ENCODE assay signal across 8 mouse cellular contexts in genomic region chr7:143502418-143503200, GRCm38 (mm10). TPM values are rescaled to one million over a fixed set of nuclear protein-coding genes. Genes with fewer than 3 reads are reported as not detected.
DNase-seq lines count a peak whose midpoint lies in the region; ATAC-seq and TF ChIP-seq lines count a peak whose summit lies in the region.

Gene Phlda2, minus strand, starts transcription at chr7:143503150.

- TF ChIP-seq CTCF in layer of hippocampus, adult 2 months (conservative IDR thresholded peaks at IDR 0.05) = no peak
- no peak for TF ChIP-seq CTCF in midbrain, postnatal 0 days (IDR thresholded peaks at IDR 0.05)

- H3K9me3 ChIP-seq in embryonic facial prominence, embryonic 10.5 days = no peaks in the 10 kb centered on the region
- no peaks in the 10 kb centered on the region for H3K9me3 ChIP-seq in hindbrain, embryonic 16.5 days (ENCODE audit: control insufficient read depth, low read length)
- no peaks in the 10 kb centered on the region for H3K9me3 ChIP-seq in liver, embryonic 11.5 days (ENCODE audit: control insufficient read depth, low read length)
- no peaks in the 10 kb centered on the region for H3K9me3 ChIP-seq in midbrain, postnatal 0 days (ENCODE audit: low read length)

- peak within 1 kb of the TSS; percentile 48 for H3K4me3 ChIP-seq in layer of hippocampus, adult 2 months
- H3K4me3 ChIP-seq in embryonic facial prominence, embryonic 10.5 days = peak within 1 kb of the TSS; percentile 55
- peak within 1 kb of the TSS; percentile 33 for H3K4me3 ChIP-seq in hindbrain, embryonic 16.5 days (ENCODE audit: low read length)
- H3K4me3 ChIP-seq in liver, embryonic 11.5 days (ENCODE audit: low read depth, low read length) = peak within 1 kb of the TSS; percentile 49
- H3K4me3 ChIP-seq in midbrain, postnatal 0 days (ENCODE audit: low read depth, low read length) = peak within 1 kb of the TSS; percentile 35

- H3K9ac ChIP-seq in hindbrain, embryonic 16.5 days (ENCODE audit: low read depth, low read length) = peak within 1 kb of the TSS; percentile 13; the same call in 1 of the 2 replicates
- 0 out of 2 replicates have a peak within 1 kb of the TSS, but pooled peaks have one; percentile 27 for H3K9ac ChIP-seq in liver, embryonic 11.5 days (ENCODE audit: low read depth, low read length)
- H3K9ac ChIP-seq in midbrain, postnatal 0 days (replicated peaks; ENCODE audit: low read length, poor library complexity, severe bottlenecking) = no peak within 1 kb of the TSS

- ATAC-seq in hindbrain, embryonic 16.5 days = no peak; the same call in 1 of the 2 replicates
- ATAC-seq in liver, embryonic 11.5 days (replicated peaks; ENCODE audit: low FRiP score) = no peak
- no peak for ATAC-seq in midbrain, postnatal 0 days (ENCODE audit: low FRiP score)

- no peaks in the 10 kb centered on the region for H3K36me3 ChIP-seq in embryonic facial prominence, embryonic 10.5 days (replicated peaks)
- H3K36me3 ChIP-seq in hindbrain, embryonic 16.5 days (ENCODE audit: control insufficient read depth, insufficient read depth, low read length) = no peaks in the 10 kb centered on the region
- no peaks in the 10 kb centered on the region for H3K36me3 ChIP-seq in liver, embryonic 11.5 days (ENCODE audit: control insufficient read depth, insufficient read depth, low read length)
- H3K36me3 ChIP-seq in midbrain, postnatal 0 days (ENCODE audit: insufficient read depth, low read length) = no peaks in the 10 kb centered on the region

- H3K27me3 ChIP-seq in embryonic facial prominence, embryonic 10.5 days (replicated peaks; ENCODE audit: low read depth, poor library complexity, severe bottlenecking) = peaks cover 77% of the 10 kb centered on the region
- peaks cover 48% of the 10 kb centered on the region for H3K27me3 ChIP-seq in hindbrain, embryonic 16.5 days (replicated peaks; ENCODE audit: control insufficient read depth, insufficient read depth, low read length)
- H3K27me3 ChIP-seq in liver, embryonic 11.5 days (replicated peaks; ENCODE audit: control insufficient read depth, insufficient read depth, low read length) = peaks cover 57% of the 10 kb centered on the region
- H3K27me3 ChIP-seq in midbrain, postnatal 0 days (ENCODE audit: insufficient read depth, low read length) = peaks cover 47% of the 10 kb centered on the region

- peak within 1 kb of the TSS; percentile 56 for H3K4me2 ChIP-seq in hindbrain, embryonic 16.5 days (ENCODE audit: low read length)
- H3K4me2 ChIP-seq in liver, embryonic 11.5 days = peak within 1 kb of the TSS; percentile 73
- H3K4me2 ChIP-seq in midbrain, postnatal 0 days (ENCODE audit: low read depth, low read length, poor library complexity, severe bottlenecking) = peak within 1 kb of the TSS; percentile 50

- no peak within 1 kb of the TSS for H3K27ac ChIP-seq in layer of hippocampus, adult 2 months
- no peak within 1 kb of the TSS for H3K27ac ChIP-seq in embryonic facial prominence, embryonic 10.5 days (replicated peaks)
- H3K27ac ChIP-seq in hindbrain, embryonic 16.5 days (ENCODE audit: low read depth, low read length) = no peak within 1 kb of the TSS
- H3K27ac ChIP-seq in liver, embryonic 11.5 days (ENCODE audit: low read depth, low read length) = no peak within 1 kb of the TSS
- H3K27ac ChIP-seq in midbrain, postnatal 0 days (ENCODE audit: low read depth, low read length) = no peak within 1 kb of the TSS

- 6% methylated on average over 51 of the region's 51 CpGs for WGBS in embryonic facial prominence, embryonic 10.5 days
- WGBS in hindbrain, embryonic 16.5 days = 3% methylated on average over 49 of the region's 51 CpGs
- 3% methylated on average over 51 of the region's 51 CpGs for WGBS in liver, embryonic 11.5 days
- WGBS in midbrain, postnatal 0 days = 4% methylated on average over 50 of the region's 51 CpGs

- H3K4me1 ChIP-seq in embryonic facial prominence, embryonic 10.5 days = peaks cover 15% of the 10 kb centered on the region
- H3K4me1 ChIP-seq in hindbrain, embryonic 16.5 days (ENCODE audit: control insufficient read depth, insufficient read depth, low read depth, low read length) = peaks cover 12% of the 10 kb centered on the region
- H3K4me1 ChIP-seq in liver, embryonic 11.5 days (replicated peaks; ENCODE audit: control insufficient read depth, insufficient read depth, low read length) = 0 out of 2 replicates have a peak, but pooled peaks cover 7% of the 10 kb centered on the region
- H3K4me1 ChIP-seq in midbrain, postnatal 0 days (ENCODE audit: insufficient read depth, low read length) = no peaks in the 10 kb centered on the region

- DNase-seq in layer of hippocampus, adult 2 months (ENCODE audit: low spot score in 2 of 2) = no peak
- no peak for DNase-seq in layer of hippocampus, adult 9-11 months
- DNase-seq in embryonic facial prominence, embryonic 10.5 days (ENCODE audit: low spot score) = peak; percentile 66
- peak; percentile 63 for DNase-seq in liver, embryonic 11.5 days (ENCODE audit: low spot score)
- DNase-seq in midbrain, postnatal 0 days (ENCODE audit: low spot score) = no peak
- no peak for DNase-seq in right cerebral cortex, adult 18-20 months
- no peak for DNase-seq in natural killer cell, adult 2 months (ENCODE audit: low spot score in 2 of 2)

RNA-seq across cellular contexts. Expression of gene Phlda2, which starts in this region (rescaled TPM):
- total RNA-seq in layer of hippocampus, adult 2 months (2021) = not detected
- polyA plus RNA-seq in embryonic facial prominence, embryonic 10.5 days (2016; fragmentation: Nextera tagmentation; extraction: Ambion mirVana) = 2.7 and 2.9 TPM in 2 replicates
- 0.56 and 0.57 TPM in 2 replicates for polyA plus RNA-seq in hindbrain, embryonic 16.5 days (2015; fragmentation: Nextera tagmentation; extraction: Ambion mirVana)
- 11.9 and 16.4 TPM in 2 replicates for polyA plus RNA-seq in liver, embryonic 11.5 days (2014; fragmentation: Nextera tagmentation; extraction: Ambion mirVana)
- total RNA-seq in midbrain, postnatal 0 days (2014; rRNA removed) = 10.0 TPM in 1 of 2 replicates, not detected in the other
- 0.51 TPM in 1 of 2 replicates, not detected in the other for polyA plus RNA-seq in midbrain, postnatal 0 days (2015; fragmentation: Nextera tagmentation; extraction: Ambion mirVana)

Comparison
In these comparisons a context has a peak if more than half of its experiments do, and no peak if none do; other contexts are left out.
1. DNase-seq: peak in embryonic facial prominence, embryonic 10.5 days (single experiment) and liver, embryonic 11.5 days (single experiment); none in layer of hippocampus, adult 2 months (0 of 2), layer of hippocampus, adult 9-11 months (single experiment), midbrain, postnatal 0 days (single experiment), right cerebral cortex, adult 18-20 months (single experiment) and natural killer cell, adult 2 months (0 of 2).
2. Peak in every context shown above with its lines, with median percentiles within 50 percentile points of each other: H3K4me3 ChIP-seq and H3K4me2 ChIP-seq.